Mouse (Mus musculus) liver, adult (tissue): ENCODE data around the gene Thada.

Source experiments
- GATA4 ChIP-seq: IDR thresholded peaks from 2 replicates; pipeline ENCODE4 v1.6.1; 2014; ENCODE audit warnings: mild to moderate bottlenecking, low read length; ENCODE audit not compliant: insufficient replicate concordance

Gene Thada

GRCm38 (mm10) chr17:84158461-84158795 lies 307.6 kb downstream of the Thada start:
- no peak for TF ChIP-seq GATA4

GRCm38 (mm10) chr17:84157743-84158460 lies 308.1 kb downstream of the Thada start:
- peak; percentile 70; the same call in 1 of the 2 replicates for TF ChIP-seq GATA4

- TF ChIP-seq GATA4, result no peak
Measured at GRCm38 (mm10) chr17:84156748-84157742, 309.0 kb downstream of the Thada start.

GRCm38 (mm10) chr17:84156227-84156573 lies 309.8 kb downstream of the Thada start:
- TF ChIP-seq GATA4, result no peak

GRCm38 (mm10) chr17:84155516-84156226 lies 310.3 kb downstream of the Thada start:
- TF ChIP-seq GATA4, result no peak

- no peak for TF ChIP-seq GATA4
Measured at GRCm38 (mm10) chr17:84155029-84155338, 311.0 kb downstream of the Thada start.

GRCm38 (mm10) chr17:84154302-84155028 lies 311.5 kb downstream of the Thada start:
- no peak for TF ChIP-seq GATA4

- no peak for TF ChIP-seq GATA4
Measured at GRCm38 (mm10) chr17:84152976-84153786, 312.8 kb downstream of the Thada start.

- no peak for TF ChIP-seq GATA4
Measured at GRCm38 (mm10) chr17:84152206-84152975, 313.6 kb downstream of the Thada start.

GRCm38 (mm10) chr17:84151306-84151705 lies 314.7 kb downstream of the Thada start:
- no peak for TF ChIP-seq GATA4

GRCm38 (mm10) chr17:84150291-84150690 lies 315.7 kb downstream of the Thada start:
- no peak for TF ChIP-seq GATA4

GRCm38 (mm10) chr17:84149566-84149965 lies 316.4 kb downstream of the Thada start:
- no peak for TF ChIP-seq GATA4

- TF ChIP-seq GATA4, result no peak
Measured at GRCm38 (mm10) chr17:84148499-84149484, 317.2 kb downstream of the Thada start.
